Mouse (Mus musculus): ENCODE results near the gene 2300009A05Rik.
A peak's percentile ranks its signal among the peaks of the same experiment; 100 is the strongest.

2300009A05Rik gene

GRCm38 (mm10) chr9:63398611-63399462 is at the start of gene 2300009A05Rik:
Gene 2300009A05Rik, minus strand, starts transcription at chr9:63399246.
- DNase-seq, result peak; percentile 94

- no peak for DNase-seq
These were observed 44.6 kb upstream of the 2300009A05Rik start for GRCm38 (mm10) chr9:63443695-63444094.

- DNase-seq, result no peak
These were observed 31.6 kb upstream of the 2300009A05Rik start for GRCm38 (mm10) chr9:63430652-63431051.

GRCm38 (mm10) chr9:63421096-63421736 is 22.2 kb upstream of the 2300009A05Rik start:
- DNase-seq, result no peak

- no peak for DNase-seq
These were observed 21.4 kb upstream of the 2300009A05Rik start for GRCm38 (mm10) chr9:63420396-63420795.

- no peak for DNase-seq
These were observed 1.1 kb upstream of the 2300009A05Rik start for GRCm38 (mm10) chr9:63400176-63400575.

- no peak for DNase-seq
These were observed 393 bp upstream of the 2300009A05Rik start for GRCm38 (mm10) chr9:63399463-63399815.

GRCm38 (mm10) chr9:63395612-63396011 is 3.4 kb downstream of the 2300009A05Rik start:
- DNase-seq, result peak; percentile 51

- no peak for DNase-seq
These were observed 7.7 kb downstream of the 2300009A05Rik start for GRCm38 (mm10) chr9:63391307-63391706.

GRCm38 (mm10) chr9:63382761-63383160 is 16.3 kb downstream of the 2300009A05Rik start:
- DNase-seq, result no peak

GRCm38 (mm10) chr9:63380326-63380725 is 18.7 kb downstream of the 2300009A05Rik start:
- no peak for DNase-seq

- no peak for DNase-seq
These were observed 20.9 kb downstream of the 2300009A05Rik start for GRCm38 (mm10) chr9:63378174-63378573.

GRCm38 (mm10) chr9:63377270-63378142 is 21.5 kb downstream of the 2300009A05Rik start, which contains the start of gene Map2k5:
Gene Map2k5, minus strand, starts transcription at chr9:63377902.
- DNase-seq, result peak; percentile 91

GRCm38 (mm10) chr9:63373315-63373714 is 25.7 kb downstream of the 2300009A05Rik start:
- no peak for DNase-seq

- DNase-seq, result no peak
These were observed 26.5 kb downstream of the 2300009A05Rik start for GRCm38 (mm10) chr9:63372541-63372940.

- DNase-seq, result no peak
These were observed 38.6 kb downstream of the 2300009A05Rik start for GRCm38 (mm10) chr9:63360410-63360809.

- no peak for DNase-seq
These were observed 40.0 kb downstream of the 2300009A05Rik start for GRCm38 (mm10) chr9:63359016-63359415.

- no peak for DNase-seq
These were observed 42.3 kb downstream of the 2300009A05Rik start for GRCm38 (mm10) chr9:63356721-63357120.

- no peak for DNase-seq
These were observed 42.8 kb downstream of the 2300009A05Rik start for GRCm38 (mm10) chr9:63356278-63356677.

GRCm38 (mm10) chr9:63354168-63354567 is 44.9 kb downstream of the 2300009A05Rik start:
- DNase-seq, result no peak

GRCm38 (mm10) chr9:63350030-63350429 is 49.0 kb downstream of the 2300009A05Rik start:
- no peak for DNase-seq

- no peak for DNase-seq
These were observed 49.8 kb downstream of the 2300009A05Rik start for GRCm38 (mm10) chr9:63349241-63349640.

- DNase-seq, result no peak
These were observed 50.9 kb downstream of the 2300009A05Rik start for GRCm38 (mm10) chr9:63348146-63348545.

Data from layer of hippocampus, adult 9-11 months (tissue).